In genomic region chr2:158642587-158642986, GRCm38 (mm10) we compare ENCODE assay signal across 20 mouse cellular contexts. TPM values are rescaled to one million over a fixed set of nuclear protein-coding genes. Genes with fewer than 3 reads are reported as not detected.
DNase-seq lines count a peak whose midpoint lies in the region; ATAC-seq and TF ChIP-seq lines count a peak whose summit lies in the region.
"Had no signal": no experiment of that assay in that cellular context is flagged by ENCODE, and none has a peak within 500 bp of the region (broad histone marks: within the 10 kb centered on the region; RNA-seq: fewer than 3 reads in every experiment).

No protein-coding gene starts in this region.

- H3K27ac ChIP-seq in left cerebral cortex, adult 2 months, result peak overlapping the region; percentile 86
- H3K27ac ChIP-seq: embryonic facial prominence, embryonic 13.5 days; embryonic facial prominence, embryonic 15.5 days; forebrain, embryonic 10.5 days; forebrain, embryonic 12.5 days had no signal

- no peak for TF ChIP-seq CTCF in left cerebral cortex, adult 2 months (IDR thresholded peaks at IDR 0.05)

- ATAC-seq in frontal cortex, adult (ENCODE audit: low TSS enrichment), result peak; percentile 51
- ATAC-seq: activated CD4-positive, CD25-positive, alpha-beta regulatory T cell, adult 4 months had no signal

- DNase-seq in frontal cortex, postnatal 25 days (ENCODE audit: low spot score in 2 of 2), result no peak
- DNase-seq in left cerebral cortex, adult 2 months (ENCODE audit: extremely low spot score in 1 of 2, low spot score in 2 of 2), result peak in 1 of 2 experiments; percentile 33
- DNase-seq in left cerebral cortex, postnatal 14 days (ENCODE audit: low spot score in 2 of 2), result no peak
- DNase-seq in right cerebral cortex, adult 18-20 months, result peak; percentile 56
- no peak for DNase-seq in right cerebral cortex, postnatal 10 days (ENCODE audit: low spot score in 2 of 2)
- peak; percentile 80 for DNase-seq in brain, adult 2 months (ENCODE audit: low read depth, low spot score)
- no peak for DNase-seq in layer of hippocampus, postnatal 14 days (ENCODE audit: low spot score in 2 of 2)
- DNase-seq: adrenal gland, adult 8-10 months; cerebellum, adult 11-12 months had no signal

- intact Hi-C loops in left cerebral cortex, adult 2 months (cut with DNase I), result loop anchor here (2.0 to 10.0 kb wide), 4 partner anchors 70 to 258 kb away; no protein-coding TSS in a partner anchor
- intact Hi-C loops in left cerebral cortex, postnatal 14 days (cut with DNase I), result loop anchor here (5.0 to 10.0 kb wide), 2 partner anchors 95 to 268 kb away; partner anchors contain the start of gene Snhg11

- H3K4me3 ChIP-seq in left cerebral cortex, adult 2 months, result no peak overlapping the region
- H3K4me3 ChIP-seq: embryonic facial prominence, embryonic 13.5 days; embryonic facial prominence, embryonic 15.5 days; erythroblast, embryonic 14.5 days; forebrain, embryonic 10.5 days; forebrain, embryonic 12.5 days had no signal

RNA-seq across cellular contexts. Expression of gene Actr5, which starts 17.9 kb away (rescaled TPM):
- total RNA-seq in left cerebral cortex, adult 2 months (2021), result 10 to 100 TPM; 11.0 to 12.4 TPM
- 10 to 100 TPM in 1 of 2 experiments, 1 to 10 TPM in 1; 9.1 to 10.1 TPM for total RNA-seq in left cerebral cortex, postnatal 14 days (2021)
- 10 to 100 TPM; 10.2 to 10.9 TPM for total RNA-seq in layer of hippocampus, postnatal 14 days (2021)

RNA-seq across cellular contexts. Expression of gene Ppp1r16b, which starts 22.6 kb away (rescaled TPM):
- 100 to 1,000 TPM; 135 to 138 TPM for total RNA-seq in left cerebral cortex, adult 2 months (2021)
- 10 to 100 TPM; 74.2 to 76.5 TPM for total RNA-seq in left cerebral cortex, postnatal 14 days (2021)
- total RNA-seq in layer of hippocampus, postnatal 14 days (2021), result 10 to 100 TPM; 97.4 to 97.9 TPM

RNA-seq across cellular contexts. Expression of gene Slc32a1, which starts 32.0 kb away (rescaled TPM):
- 10 to 100 TPM; 83.5 to 97.2 TPM for total RNA-seq in left cerebral cortex, adult 2 months (2021)
- total RNA-seq in left cerebral cortex, postnatal 14 days (2021), result 10 to 100 TPM; 89.6 to 100.0 TPM
- 10 to 100 TPM; 76.0 to 76.9 TPM for total RNA-seq in layer of hippocampus, postnatal 14 days (2021)
- total RNA-seq: adrenal gland, adult 18-20 months; adrenal gland, postnatal 25 days; CH12.LX; G1E had no signal

Comparison
In these comparisons a context has a peak if more than half of its experiments do, and no peak if none do; other contexts are left out.
1. DNase-seq: peak in right cerebral cortex, adult 18-20 months (single experiment) and brain, adult 2 months (single experiment); none in frontal cortex, postnatal 25 days (0 of 2), left cerebral cortex, postnatal 14 days (0 of 2), right cerebral cortex, postnatal 10 days (0 of 2) and layer of hippocampus, postnatal 14 days (0 of 2).